Mouse (Mus musculus) c-Kit-positive CD71-positive TER-119-negative erythroid progenitor cells, embryonic 14.5 days (primary cell): ENCODE data around the gene Smc1b.

Source experiments
- DNase-seq: peaks from one replicate; pipeline ENCODE4 v3.0.0-alpha.2; 2013; ENCODE audit warnings: low read depth

Gene Smc1b

GRCm38 (mm10) chr15:85131275-85132192 lies at the start of gene Smc1b, which contains the start of gene Ribc2:
TSS of gene Smc1b (minus strand) at chr15:85131964.
TSS of gene Ribc2 (plus strand) at chr15:85132078.
- DNase-seq, result no peak

GRCm38 (mm10) chr15:85180368-85180767 lies 48.6 kb upstream of the Smc1b start:
- no peak for DNase-seq

- no peak for DNase-seq
Measured at GRCm38 (mm10) chr15:85179528-85180180, 47.9 kb upstream of the Smc1b start.

- no peak for DNase-seq
Measured at GRCm38 (mm10) chr15:85178172-85178571, 46.4 kb upstream of the Smc1b start.

GRCm38 (mm10) chr15:85177576-85177975 lies 45.8 kb upstream of the Smc1b start:
- peak; percentile 80 for DNase-seq

- no peak for DNase-seq
Measured at GRCm38 (mm10) chr15:85174060-85174459, 42.3 kb upstream of the Smc1b start.

GRCm38 (mm10) chr15:85173425-85173824 lies 41.7 kb upstream of the Smc1b start:
- DNase-seq, result no peak

GRCm38 (mm10) chr15:85172054-85172453 lies 40.3 kb upstream of the Smc1b start:
- no peak for DNase-seq

- DNase-seq, result no peak
Measured at GRCm38 (mm10) chr15:85167086-85167679, 35.4 kb upstream of the Smc1b start.

- DNase-seq, result no peak
Measured at GRCm38 (mm10) chr15:85166433-85166933, 34.7 kb upstream of the Smc1b start.

GRCm38 (mm10) chr15:85162693-85163663 lies 31.2 kb upstream of the Smc1b start:
- no peak for DNase-seq

- DNase-seq, result no peak
Measured at GRCm38 (mm10) chr15:85161416-85161815, 29.7 kb upstream of the Smc1b start.

GRCm38 (mm10) chr15:85156198-85156597 lies 24.4 kb upstream of the Smc1b start:
- DNase-seq, result no peak

- DNase-seq, result no peak
Measured at GRCm38 (mm10) chr15:85154091-85154490, 22.3 kb upstream of the Smc1b start.

GRCm38 (mm10) chr15:85152577-85152976 lies 20.8 kb upstream of the Smc1b start:
- no peak for DNase-seq

GRCm38 (mm10) chr15:85151433-85151918 lies 19.7 kb upstream of the Smc1b start:
- peak; percentile 5 for DNase-seq

GRCm38 (mm10) chr15:85144249-85144648 lies 12.5 kb upstream of the Smc1b start:
- DNase-seq, result no peak

GRCm38 (mm10) chr15:85143747-85144146 lies 12.0 kb upstream of the Smc1b start:
- DNase-seq, result no peak

- DNase-seq, result no peak
Measured at GRCm38 (mm10) chr15:85143161-85143560, 11.4 kb upstream of the Smc1b start.

- DNase-seq, result no peak
Measured at GRCm38 (mm10) chr15:85142441-85142840, 10.7 kb upstream of the Smc1b start.

GRCm38 (mm10) chr15:85141290-85141689 lies 9.5 kb upstream of the Smc1b start:
- DNase-seq, result no peak
